Mouse (Mus musculus): ENCODE data around the gene Snx6. TPM values are rescaled to one million over a fixed set of nuclear protein-coding genes. Genes with fewer than 3 reads are reported as not detected.

The Snx6 gene
- total and polyA plus RNA-seq, 3 experiments, result 33.7 to 42.4 TPM; not detected in 1

- Histone ChIP-seq H3K9ac (ENCODE audit: control insufficient read depth, low read depth, low read length, poor library complexity, severe bottlenecking) (no peak overlapping the region), H3K4me1 (ENCODE audit: control insufficient read depth in 1 of 2, insufficient read depth in 2 of 2, low read length in 2 of 2) (peaks cover 5 to 17% of the 10 kb centered on the region in 2 experiments), H3K4me3 (ENCODE audit: control insufficient read depth in 1 of 2, insufficient read depth in 1 of 2, low read depth in 2 of 2, low read length in 2 of 2) (no peak overlapping the region), H3K36me3 (ENCODE audit: control insufficient read depth in 1 of 2, insufficient read depth in 2 of 2, low read length in 2 of 2) (peaks cover 0 to 10% of the 10 kb centered on the region in 2 experiments; a peak in 2 of 4 replicates), H3K9me3 (replicated peaks; ENCODE audit: insufficient read depth, low read length) (no peaks in the 10 kb centered on the region), H3K79me2 (ENCODE audit: control insufficient read depth, insufficient read depth, low read length, poor library complexity) (no peaks in the 10 kb centered on the region), H3K27me3 (ENCODE audit: control insufficient read depth in 1 of 2, insufficient read depth in 2 of 2, low read length in 2 of 2) (no peaks in the 10 kb centered on the region), H3K27ac (ENCODE audit: control insufficient read depth, low read depth, low read length) (no peak overlapping the region)
- no peak for TF ChIP-seq CHD1 (IDR thresholded peaks at IDR 0.05; ENCODE audit: low read depth, low read length)
- TF ChIP-seq CTCF (IDR thresholded peaks at IDR 0.05 in 2 of 3, conservative IDR thresholded peaks at IDR 0.05 in 1 of 3; ENCODE audit: control insufficient read depth in 1 of 3, insufficient read depth in 1 of 3, low read depth in 2 of 3, low read length in 3 of 3, poor library complexity in 1 of 3, severe bottlenecking in 1 of 3), result no peak
- TF ChIP-seq SIN3A (IDR thresholded peaks at IDR 0.05; ENCODE audit: low read length), result no peak
- TF ChIP-seq HCFC1 (IDR thresholded peaks at IDR 0.05; ENCODE audit: low read depth, low read length), result no peak
- no peak for TF ChIP-seq MAX (IDR thresholded peaks at IDR 0.05; ENCODE audit: low read length)
- no peak for TF ChIP-seq UBTF (IDR thresholded peaks at IDR 0.05; ENCODE audit: borderline replicate concordance, insufficient read depth, low read depth, low read length)
- TF ChIP-seq MAFK (IDR thresholded peaks at IDR 0.05; ENCODE audit: borderline replicate concordance, low read depth, low read length), result no peak
- TF ChIP-seq ZNF384 (IDR thresholded peaks at IDR 0.05; ENCODE audit: low read depth, low read length), result no peak
- TF ChIP-seq EP300 (IDR thresholded peaks at IDR 0.05; ENCODE audit: low read depth in 1 of 2, low read length in 2 of 2), result no peak
- TF ChIP-seq BHLHE40 (IDR thresholded peaks at IDR 0.05; ENCODE audit: borderline replicate concordance, low read depth, low read length), result no peak
- TF ChIP-seq ZMIZ1 (IDR thresholded peaks at IDR 0.05; ENCODE audit: low read depth, low read length), result no peak
- DNase-seq (ENCODE audit: low read depth, low spot score), result no peak
These were observed 12.0 kb upstream of the Snx6 start for GRCm38 (mm10) chr12:54807481-54807880.

GRCm38 (mm10) chr12:54806131-54806530 is 10.6 kb upstream of the Snx6 start:
- TF ChIP-seq TCF12 (IDR thresholded peaks at IDR 0.05; ENCODE audit: low read depth, low read length) (no peak), JUND (IDR thresholded peaks at IDR 0.05; ENCODE audit: low read depth, low read length) (no peak), KAT2A (conservative IDR thresholded peaks at IDR 0.05; ENCODE audit: low read depth, low read length) (no peak), GATA1 (IDR thresholded peaks at IDR 0.05; ENCODE audit: low read depth, low read length) (peak; percentile 83), NELFE (IDR thresholded peaks at IDR 0.05; ENCODE audit: low read depth, low read length) (no peak), RCOR1 (IDR thresholded peaks at IDR 0.05; ENCODE audit: low read depth, low read length) (no peak), HCFC1 (IDR thresholded peaks at IDR 0.05; ENCODE audit: low read depth, low read length) (no peak; the same call in 1 of the 2 replicates), ELF1 (IDR thresholded peaks at IDR 0.05; ENCODE audit: low read depth, low read length) (0 out of 2 replicates have a peak, but pooled peaks have one; percentile 15), MAX (IDR thresholded peaks at IDR 0.05; ENCODE audit: low read length) (no peak), TAL1 (IDR thresholded peaks at IDR 0.05; ENCODE audit: low read length) (no peak), ZMIZ1 (IDR thresholded peaks at IDR 0.05; ENCODE audit: low read depth, low read length) (no peak), ETS1 (IDR thresholded peaks at IDR 0.05; ENCODE audit: low read depth, low read length) (0 out of 2 replicates have a peak, but pooled peaks have one; percentile 14), SIN3A (IDR thresholded peaks at IDR 0.05; ENCODE audit: low read length) (peak; percentile 13; the same call in 1 of the 2 replicates), MXI1 (IDR thresholded peaks at IDR 0.05; ENCODE audit: low read depth, low read length) (no peak), ZKSCAN1 (IDR thresholded peaks at IDR 0.05; ENCODE audit: low read depth, low read length) (no peak), GABPA (IDR thresholded peaks at IDR 0.05; ENCODE audit: low read depth, low read length) (no peak), EP300 (IDR thresholded peaks at IDR 0.05; ENCODE audit: low read depth in 1 of 2, low read length in 2 of 2) (0 out of 4 replicates have a peak, but pooled peaks of 1 of the 2 experiments have one; percentile 24), BHLHE40 (IDR thresholded peaks at IDR 0.05; ENCODE audit: borderline replicate concordance, low read depth, low read length) (no peak), MAFK (IDR thresholded peaks at IDR 0.05; ENCODE audit: borderline replicate concordance, low read depth, low read length) (no peak), NRF1 (IDR thresholded peaks at IDR 0.05; ENCODE audit: insufficient read depth, low read depth, low read length, poor library complexity, severe bottlenecking) (no peak), E2F4 (IDR thresholded peaks at IDR 0.05; ENCODE audit: borderline replicate concordance, low read depth, low read length) (no peak), MYC (IDR thresholded peaks at IDR 0.05; ENCODE audit: low read depth, low read length) (0 out of 2 replicates have a peak, but pooled peaks have one; percentile 38), POLR2AphosphoS5 (IDR thresholded peaks at IDR 0.05; ENCODE audit: borderline replicate concordance, low read depth, low read length) (no peak), POLR2A (IDR thresholded peaks at IDR 0.05; ENCODE audit: control insufficient read depth in 1 of 2, insufficient read depth in 1 of 2, low read depth in 1 of 2, low read length in 2 of 2, poor library complexity in 1 of 2) (peak in 1 of 2 experiments; percentile 41; a peak in 1 of 4 replicates)
- no peaks in the 10 kb centered on the region for H3K27me3 ChIP-seq (ENCODE audit: control insufficient read depth in 1 of 2, insufficient read depth in 2 of 2, low read length in 2 of 2)
- peak overlapping the region; percentile 39 for H3K9ac ChIP-seq (ENCODE audit: control insufficient read depth, low read depth, low read length, poor library complexity, severe bottlenecking)
- peak overlapping the region; percentile 18 for H3K27ac ChIP-seq (ENCODE audit: control insufficient read depth, low read depth, low read length)
- H3K79me2 ChIP-seq (ENCODE audit: control insufficient read depth, insufficient read depth, low read length, poor library complexity), result no peaks in the 10 kb centered on the region
- DNase-seq (ENCODE audit: low read depth, low spot score), result peak; percentile 71
- H3K4me3 ChIP-seq (ENCODE audit: control insufficient read depth in 1 of 2, insufficient read depth in 1 of 2, low read depth in 2 of 2, low read length in 2 of 2), result peak overlapping the region in 1 of 2 experiments; percentile 19; a peak in 2 of 4 replicates
- no peaks in the 10 kb centered on the region for H3K9me3 ChIP-seq (replicated peaks; ENCODE audit: insufficient read depth, low read length)
- H3K36me3 ChIP-seq (ENCODE audit: control insufficient read depth in 1 of 2, insufficient read depth in 2 of 2, low read length in 2 of 2), result peaks cover 0 to 13% of the 10 kb centered on the region in 2 experiments; a peak in 2 of 4 replicates
- H3K4me1 ChIP-seq (ENCODE audit: control insufficient read depth in 1 of 2, insufficient read depth in 2 of 2, low read length in 2 of 2), result peaks cover 7 to 17% of the 10 kb centered on the region in 2 experiments

All from MEL (cell line).